Mouse (Mus musculus): ENCODE results near the gene Fbxl17. TPM values are rescaled to one million over a fixed set of nuclear protein-coding genes. Genes with fewer than 3 reads are reported as not detected.

Fbxl17 gene
- polyA plus RNA-seq, 1 experiment from 2014 or later, result 7.5 TPM

DNA sequence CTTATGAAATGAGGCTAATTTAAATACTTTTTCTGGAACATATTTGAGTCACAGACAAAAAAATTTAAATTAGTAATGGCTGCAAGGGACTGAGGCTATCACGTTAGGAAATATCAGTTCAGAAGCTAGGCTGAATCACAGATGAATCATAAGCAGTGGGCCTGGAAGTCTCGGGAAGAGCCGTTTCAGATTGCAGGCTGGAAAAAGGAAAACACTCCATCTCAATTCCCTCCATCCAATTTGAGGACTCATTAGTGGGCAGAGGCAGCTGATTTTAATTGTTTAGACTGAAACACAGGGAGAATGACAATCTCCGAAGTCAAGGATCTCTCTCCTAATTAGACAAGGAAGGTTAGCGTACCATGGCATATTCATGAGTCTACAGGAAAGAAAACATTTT is 337.9 kb downstream of the Fbxl17 start:
- no peak overlapping the region for H3K4me3 ChIP-seq (replicated peaks)
- H3K27ac ChIP-seq (replicated peaks), result no peak overlapping the region
- no peaks in the 10 kb centered on the region for H3K4me1 ChIP-seq
- no peaks in the 10 kb centered on the region for H3K36me3 ChIP-seq
- 44% methylated on average over 5 of the region's 5 CpGs for WGBS
- H3K9me3 ChIP-seq (replicated peaks), result no peaks in the 10 kb centered on the region
- no peaks in the 10 kb centered on the region for H3K27me3 ChIP-seq
- no peak overlapping the region for H3K9ac ChIP-seq
- no peak for ATAC-seq (ENCODE audit: insufficient number of reproducible peaks, low FRiP score, low TSS enrichment, low read depth)
- H3K4me2 ChIP-seq (replicated peaks), result no peak overlapping the region

DNA sequence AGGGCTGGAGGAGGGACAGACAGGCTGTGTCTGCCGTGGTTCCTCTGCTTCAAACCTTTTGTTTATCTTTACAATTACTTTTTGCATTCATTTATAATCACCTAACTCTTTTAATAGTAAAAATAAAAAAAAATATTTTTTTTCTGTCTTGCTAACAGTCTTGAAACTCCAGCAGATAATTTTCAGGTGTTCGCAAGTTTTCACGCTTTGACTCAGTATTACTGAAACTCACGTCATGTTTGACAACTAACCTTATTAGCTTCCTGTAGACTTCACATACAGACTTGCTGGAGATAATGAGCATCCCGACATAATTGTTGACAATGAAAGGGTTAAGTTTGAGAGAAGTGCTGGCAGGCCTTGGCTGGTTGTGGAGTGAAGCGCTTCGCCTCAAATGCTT is 340.6 kb downstream of the Fbxl17 start:
- no peaks in the 10 kb centered on the region for H3K4me1 ChIP-seq
- H3K36me3 ChIP-seq, result no peaks in the 10 kb centered on the region
- H3K27me3 ChIP-seq, result no peaks in the 10 kb centered on the region
- H3K4me2 ChIP-seq (replicated peaks), result no peak overlapping the region
- 58% methylated on average over 7 of the region's 7 CpGs for whole genome bisulfite sequencing
- H3K4me3 ChIP-seq (replicated peaks), result no peak overlapping the region
- H3K9me3 ChIP-seq (replicated peaks), result no peaks in the 10 kb centered on the region
- no peak overlapping the region for H3K27ac ChIP-seq (replicated peaks)
- ATAC-seq (ENCODE audit: insufficient number of reproducible peaks, low FRiP score, low TSS enrichment, low read depth), result no peak
- no peak overlapping the region for H3K9ac ChIP-seq

DNA sequence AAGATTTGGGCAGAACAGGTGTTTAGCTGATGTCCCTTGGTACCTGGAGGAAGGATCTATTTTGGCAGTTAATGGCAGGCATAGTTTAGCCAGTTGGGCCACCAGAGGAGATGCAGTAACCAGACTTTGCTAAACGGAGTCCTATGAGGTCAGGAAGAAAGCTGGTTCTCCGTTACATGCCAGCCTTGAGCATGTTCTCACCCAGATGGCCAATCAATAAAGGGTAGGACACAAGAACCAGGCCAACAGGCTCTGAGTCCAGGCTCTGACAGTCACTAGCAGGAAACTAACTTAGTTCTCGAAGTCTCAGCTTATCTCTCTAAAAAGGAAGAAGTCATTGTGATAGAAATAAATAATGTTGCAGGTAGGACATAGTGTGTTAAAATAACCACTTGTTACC is 341.4 kb downstream of the Fbxl17 start:
- no peak overlapping the region for H3K4me3 ChIP-seq (replicated peaks)
- H3K9me3 ChIP-seq (replicated peaks), result no peaks in the 10 kb centered on the region
- H3K4me1 ChIP-seq, result no peaks in the 10 kb centered on the region
- no peak overlapping the region for H3K27ac ChIP-seq (replicated peaks)
- H3K4me2 ChIP-seq (replicated peaks), result no peak overlapping the region
- H3K9ac ChIP-seq, result no peak overlapping the region
- no peak for ATAC-seq (ENCODE audit: insufficient number of reproducible peaks, low FRiP score, low TSS enrichment, low read depth)
- WGBS, result 76% methylated on average over 3 of the region's 3 CpGs
- H3K27me3 ChIP-seq, result no peaks in the 10 kb centered on the region
- no peaks in the 10 kb centered on the region for H3K36me3 ChIP-seq

DNA sequence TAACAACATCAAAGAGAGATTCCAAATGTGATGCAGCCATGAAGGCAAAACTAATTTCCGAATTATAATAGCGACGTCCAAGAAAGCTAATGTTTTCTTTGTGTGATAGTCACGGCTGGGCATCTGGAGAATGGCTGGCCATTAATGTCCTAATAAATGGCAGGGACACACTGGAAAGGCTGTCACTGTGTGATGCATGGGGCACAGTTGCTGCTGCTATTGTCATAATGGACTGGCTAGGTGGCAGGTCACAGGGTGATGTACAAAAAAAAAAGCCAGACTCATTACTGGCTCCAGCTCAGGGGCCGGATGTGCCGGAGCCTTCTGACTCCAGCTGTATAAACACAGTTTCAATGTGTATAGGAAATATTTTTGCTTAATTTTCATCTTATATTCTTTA is 341.9 kb downstream of the Fbxl17 start:
- H3K27me3 ChIP-seq, result no peaks in the 10 kb centered on the region
- no peak overlapping the region for H3K4me2 ChIP-seq (replicated peaks)
- no peak overlapping the region for H3K27ac ChIP-seq (replicated peaks)
- no peak overlapping the region for H3K9ac ChIP-seq
- no peaks in the 10 kb centered on the region for H3K9me3 ChIP-seq (replicated peaks)
- no peaks in the 10 kb centered on the region for H3K36me3 ChIP-seq
- no peak for ATAC-seq (ENCODE audit: insufficient number of reproducible peaks, low FRiP score, low TSS enrichment, low read depth)
- WGBS, result 63% methylated on average over 6 of the region's 6 CpGs
- H3K4me1 ChIP-seq, result no peaks in the 10 kb centered on the region
- no peak overlapping the region for H3K4me3 ChIP-seq (replicated peaks)

DNA sequence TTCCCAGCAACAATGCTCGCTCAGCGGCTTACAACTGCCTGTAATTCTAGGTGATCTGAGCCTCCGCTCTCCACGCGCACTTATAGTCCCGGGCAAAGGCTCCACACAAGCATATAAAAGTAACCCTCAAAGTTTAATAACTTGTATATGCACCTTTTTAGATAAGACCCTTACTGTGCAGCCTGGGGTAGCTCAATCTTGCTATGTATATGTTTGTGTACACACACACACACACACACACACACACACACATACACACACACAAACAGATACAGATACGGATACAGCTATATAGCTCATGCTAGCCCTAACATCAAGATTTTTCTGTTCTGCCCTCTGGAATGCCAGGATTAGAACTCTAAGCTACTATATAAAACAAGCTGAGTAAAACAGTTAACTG is 342.8 kb downstream of the Fbxl17 start:
- no peaks in the 10 kb centered on the region for H3K4me1 ChIP-seq
- H3K9ac ChIP-seq, result no peak overlapping the region
- no peaks in the 10 kb centered on the region for H3K36me3 ChIP-seq
- no peaks in the 10 kb centered on the region for H3K9me3 ChIP-seq (replicated peaks)
- H3K4me3 ChIP-seq (replicated peaks), result no peak overlapping the region
- H3K27me3 ChIP-seq, result no peaks in the 10 kb centered on the region
- no peak overlapping the region for H3K27ac ChIP-seq (replicated peaks)
- no peak for ATAC-seq (ENCODE audit: insufficient number of reproducible peaks, low FRiP score, low TSS enrichment, low read depth)
- WGBS, result 91% methylated on average over 7 of the region's 7 CpGs
- no peak overlapping the region for H3K4me2 ChIP-seq (replicated peaks)

DNA sequence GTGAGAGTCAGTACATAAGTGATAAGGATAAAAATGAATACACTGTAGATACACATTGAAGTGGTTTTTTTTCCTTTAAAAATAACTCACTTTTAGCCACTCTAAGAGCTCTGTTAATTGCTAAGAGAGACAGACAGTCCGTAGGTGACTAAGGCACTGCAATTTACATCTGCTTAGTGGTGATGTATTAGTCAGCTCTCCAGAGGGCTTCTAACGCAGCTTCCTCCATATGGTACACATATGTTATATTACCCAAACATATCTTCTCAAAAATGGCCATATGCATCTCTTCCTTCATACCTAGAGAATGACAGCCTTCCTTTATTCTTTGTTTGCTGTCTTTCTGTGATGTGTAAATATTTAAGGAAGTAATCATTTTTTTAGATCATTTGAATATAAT is 353.3 kb downstream of the Fbxl17 start:
- Histone ChIP-seq H3K4me3 (replicated peaks) (no peak overlapping the region), H3K27me3 (no peaks in the 10 kb centered on the region), H3K4me2 (replicated peaks) (no peak overlapping the region), H3K27ac (replicated peaks) (no peak overlapping the region), H3K9ac (no peak overlapping the region), H3K4me1 (no peaks in the 10 kb centered on the region), H3K9me3 (replicated peaks) (no peaks in the 10 kb centered on the region), H3K36me3 (no peaks in the 10 kb centered on the region)
- WGBS, result 22% methylated on average over 2 of the region's 2 CpGs
- no peak for ATAC-seq (ENCODE audit: insufficient number of reproducible peaks, low FRiP score, low TSS enrichment, low read depth)

DNA sequence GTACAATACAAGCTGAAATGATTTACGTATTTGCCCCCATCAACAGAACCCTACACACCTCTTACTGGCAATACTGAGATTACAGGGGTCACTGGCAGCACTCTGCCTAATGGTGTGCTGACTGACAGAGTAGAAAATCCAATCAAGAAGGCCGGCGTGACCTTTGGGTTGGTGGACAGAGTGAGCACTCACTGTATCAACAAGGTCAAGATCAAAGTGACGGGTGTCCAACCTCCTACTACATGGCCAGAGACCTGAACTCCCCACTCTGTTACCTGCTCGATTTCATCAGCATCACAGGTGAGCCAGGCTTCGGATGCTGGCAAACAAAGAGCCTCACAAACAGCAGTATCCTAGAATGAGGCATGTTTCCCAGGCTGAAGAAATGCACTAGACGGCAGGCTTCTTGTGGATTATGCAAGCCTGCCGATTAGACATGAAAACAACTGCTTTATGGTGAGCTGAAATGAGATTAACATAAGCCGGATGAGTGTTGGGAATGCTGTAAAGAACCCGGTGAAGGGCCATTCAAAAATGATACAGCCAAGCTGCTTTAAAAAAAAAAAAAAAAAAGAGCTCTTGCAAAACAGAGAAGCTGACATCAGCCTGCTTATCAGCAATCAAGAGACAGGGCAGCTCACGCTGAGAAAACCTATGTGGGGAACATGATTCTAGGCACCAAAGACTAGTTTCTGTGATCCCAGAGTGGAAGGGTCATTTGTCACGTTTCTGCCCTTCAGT is 353.9 kb downstream of the Fbxl17 start:
- H3K9ac ChIP-seq, result no peak overlapping the region
- no peak overlapping the region for H3K4me3 ChIP-seq (replicated peaks)
- H3K36me3 ChIP-seq, result no peaks in the 10 kb centered on the region
- no peak for ATAC-seq (ENCODE audit: insufficient number of reproducible peaks, low FRiP score, low TSS enrichment, low read depth)
- H3K27ac ChIP-seq (replicated peaks), result no peak overlapping the region
- WGBS, result 46% methylated on average over 12 of the region's 12 CpGs
- no peak overlapping the region for H3K4me2 ChIP-seq (replicated peaks)
- H3K4me1 ChIP-seq, result no peaks in the 10 kb centered on the region
- no peaks in the 10 kb centered on the region for H3K9me3 ChIP-seq (replicated peaks)
- no peaks in the 10 kb centered on the region for H3K27me3 ChIP-seq

DNA sequence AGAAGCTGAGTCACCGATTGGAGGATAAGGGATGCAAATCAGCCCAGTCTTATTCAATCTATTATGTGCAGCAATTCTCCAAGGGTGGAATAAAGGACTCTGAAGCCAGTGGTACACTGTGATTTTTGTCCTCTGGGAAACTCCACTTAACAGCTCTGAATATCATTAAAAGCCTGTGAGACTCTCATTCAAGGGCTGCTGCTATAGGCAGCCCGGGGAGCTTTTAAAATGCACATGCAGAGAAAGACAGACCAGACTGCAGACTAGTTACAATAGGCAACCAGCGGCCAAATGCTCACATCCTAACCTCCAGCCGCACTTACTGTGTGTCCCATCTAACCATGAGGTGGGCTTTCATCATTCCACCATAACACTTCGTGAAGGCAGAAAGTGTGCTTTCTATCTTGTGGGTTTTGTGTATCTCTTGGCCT is 354.5 kb downstream of the Fbxl17 start:
- no peak overlapping the region for H3K4me3 ChIP-seq (replicated peaks)
- ATAC-seq (ENCODE audit: insufficient number of reproducible peaks, low FRiP score, low TSS enrichment, low read depth), result no peak
- 62% methylated on average over 5 of the region's 5 CpGs for WGBS
- H3K4me1 ChIP-seq, result no peaks in the 10 kb centered on the region
- H3K27ac ChIP-seq (replicated peaks), result no peak overlapping the region
- no peak overlapping the region for H3K9ac ChIP-seq
- H3K36me3 ChIP-seq, result no peaks in the 10 kb centered on the region
- H3K27me3 ChIP-seq, result no peaks in the 10 kb centered on the region
- H3K4me2 ChIP-seq (replicated peaks), result no peak overlapping the region
- H3K9me3 ChIP-seq (replicated peaks), result no peaks in the 10 kb centered on the region

DNA sequence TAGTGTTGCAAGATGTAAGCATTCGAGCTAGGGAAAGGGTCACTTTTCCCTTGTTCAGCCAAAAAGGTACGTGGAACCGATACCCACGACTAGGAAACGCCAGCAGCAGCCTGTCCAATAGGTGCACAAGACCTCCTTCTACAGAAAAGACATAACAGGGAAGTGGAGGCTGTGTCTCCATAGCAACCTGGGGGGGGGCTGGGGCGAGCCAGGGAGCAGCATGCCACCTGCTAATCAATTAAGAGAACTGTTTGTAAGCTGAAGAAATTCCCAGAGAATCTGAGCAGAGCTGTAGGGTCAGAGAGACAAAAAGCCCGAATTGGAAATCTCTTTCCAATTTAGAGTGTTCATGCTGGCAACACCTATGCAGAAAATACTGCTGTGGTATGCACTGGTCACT is 356.0 kb downstream of the Fbxl17 start:
- Histone ChIP-seq H3K4me2 (replicated peaks) (no peak overlapping the region), H3K4me1 (no peaks in the 10 kb centered on the region), H3K27me3 (no peaks in the 10 kb centered on the region), H3K4me3 (replicated peaks) (no peak overlapping the region), H3K9me3 (replicated peaks) (no peaks in the 10 kb centered on the region), H3K9ac (no peak overlapping the region), H3K27ac (replicated peaks) (no peak overlapping the region), H3K36me3 (no peaks in the 10 kb centered on the region)
- WGBS, result 73% methylated on average over 7 of the region's 7 CpGs
- no peak for ATAC-seq (ENCODE audit: insufficient number of reproducible peaks, low FRiP score, low TSS enrichment, low read depth)

DNA sequence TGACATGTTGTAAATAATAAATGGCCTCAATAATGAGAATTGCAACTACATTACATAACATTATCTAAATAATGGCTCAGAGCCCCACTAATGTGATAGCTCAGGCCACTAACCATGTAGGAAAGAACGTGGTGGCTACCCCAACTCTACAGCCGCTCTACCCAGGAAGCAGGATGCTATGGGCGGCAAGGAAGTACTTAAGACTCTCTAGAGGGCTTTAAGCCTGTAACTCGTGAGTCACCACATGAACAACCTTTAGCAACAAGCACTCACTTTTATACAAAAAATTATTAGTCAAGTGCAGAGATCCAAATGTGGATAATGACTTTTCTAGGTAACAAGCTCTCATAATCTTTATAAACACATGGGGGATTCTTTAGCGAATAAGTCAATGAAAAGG is 365.0 kb downstream of the Fbxl17 start:
- Histone ChIP-seq H3K36me3 (peaks cover 5% of the 10 kb centered on the region), H3K4me3 (replicated peaks) (no peak overlapping the region), H3K4me1 (no peaks in the 10 kb centered on the region), H3K27me3 (no peaks in the 10 kb centered on the region), H3K9me3 (replicated peaks) (0 out of 2 replicates have a peak, but pooled peaks cover 4% of the 10 kb centered on the region), H3K4me2 (replicated peaks) (no peak overlapping the region), H3K9ac (no peak overlapping the region), H3K27ac (replicated peaks) (no peak overlapping the region)
- 85% methylated on average over 5 of the region's 5 CpGs for WGBS
- ATAC-seq (ENCODE audit: insufficient number of reproducible peaks, low FRiP score, low TSS enrichment, low read depth), result no peak

DNA sequence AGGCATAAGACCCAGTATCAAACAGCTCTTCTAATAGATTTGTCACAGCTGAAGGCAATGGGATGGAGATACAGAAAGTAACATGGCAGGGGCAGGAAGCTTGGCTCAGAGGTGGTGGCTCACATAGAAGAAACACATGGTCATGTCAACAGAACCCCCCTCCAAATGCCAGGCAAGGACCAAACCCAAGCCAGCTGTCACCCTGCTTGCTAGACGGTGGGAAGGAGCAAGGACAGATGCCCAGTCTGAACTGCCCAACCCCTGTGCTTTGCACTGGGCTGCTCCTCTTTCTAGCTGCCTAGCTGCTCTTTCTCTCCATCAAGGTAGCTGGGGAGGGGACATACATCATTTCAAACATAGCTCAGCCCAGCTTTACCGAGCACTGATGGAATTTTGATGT is 377.4 kb downstream of the Fbxl17 start:
- H3K36me3 ChIP-seq, result no peaks in the 10 kb centered on the region
- ATAC-seq (ENCODE audit: insufficient number of reproducible peaks, low FRiP score, low TSS enrichment, low read depth), result no peak
- H3K4me2 ChIP-seq (replicated peaks), result no peak overlapping the region
- no peak overlapping the region for H3K9ac ChIP-seq
- 68% methylated on average over 2 of the region's 2 CpGs for WGBS
- H3K9me3 ChIP-seq (replicated peaks), result no peaks in the 10 kb centered on the region
- no peaks in the 10 kb centered on the region for H3K27me3 ChIP-seq
- peaks cover under 1% of the 10 kb centered on the region; the same call in 1 of the 2 replicates for H3K4me1 ChIP-seq
- no peak overlapping the region for H3K27ac ChIP-seq (replicated peaks)
- H3K4me3 ChIP-seq (replicated peaks), result no peak overlapping the region

DNA sequence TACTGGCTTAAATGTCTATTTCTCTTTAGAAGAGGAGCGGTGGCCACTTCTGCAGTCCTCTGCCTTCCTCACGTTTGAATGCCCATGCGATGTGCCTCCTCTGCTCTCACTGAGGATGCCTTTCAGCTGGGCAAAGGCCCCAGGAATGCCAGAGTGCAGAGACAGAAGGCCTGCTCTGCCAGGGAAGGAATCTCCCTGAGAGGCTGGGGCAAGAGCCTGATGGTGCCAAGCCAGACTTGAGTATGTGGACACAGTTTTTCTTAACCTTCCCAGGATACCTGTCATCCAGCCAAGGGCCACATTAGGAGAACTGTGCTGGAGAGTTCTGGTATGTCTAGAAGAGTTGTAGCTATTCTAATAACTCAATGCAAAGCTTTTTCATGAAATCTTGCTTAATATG is 380.1 kb downstream of the Fbxl17 start:
- WGBS, result 76% methylated on average over 3 of the region's 3 CpGs

More for the DNA sequence above, 380.1 kb downstream of the Fbxl17 start:
- no peak overlapping the region for H3K27ac ChIP-seq (replicated peaks)
- no peak overlapping the region for H3K9ac ChIP-seq
- no peak for ATAC-seq (ENCODE audit: insufficient number of reproducible peaks, low FRiP score, low TSS enrichment, low read depth)
- no peaks in the 10 kb centered on the region for H3K27me3 ChIP-seq
- no peaks in the 10 kb centered on the region for H3K36me3 ChIP-seq
- H3K4me2 ChIP-seq (replicated peaks), result no peak overlapping the region
- peaks cover 6% of the 10 kb centered on the region; the same call in 1 of the 2 replicates for H3K4me1 ChIP-seq
- H3K9me3 ChIP-seq (replicated peaks), result no peaks in the 10 kb centered on the region
- no peak overlapping the region for H3K4me3 ChIP-seq (replicated peaks)
